Mouse (Mus musculus) limb, embryonic 15.5 days (tissue): ENCODE data around the gene Vmn1r197. TPM values are rescaled to one million over a fixed set of nuclear protein-coding genes. Genes with fewer than 3 reads are reported as not detected.
"Not testable (repeated sequence)": the region's sequence is repeated elsewhere in the genome, so short reads cannot be mapped to it uniquely, and the experiment has no call there.

ENCODE experiments used
- ATAC-seq: fragments of 200-750 bp; cut with Nextera tagmentation; 2 replicates; pipeline ENCODE4 v1.8.0; 2017; ENCODE audit warnings: low read depth, moderate TSS enrichment; ENCODE audit not compliant: insufficient number of reproducible peaks, low FRiP score, low TSS enrichment
- H3K27ac ChIP-seq: fragments of 300-500 bp; sonication (generic); 2 replicates; pipeline ENCODE4 v1.5.1; 2015; ENCODE audit warnings: moderate library complexity, mild to moderate bottlenecking, inconsistent platforms
- H3K27me3 ChIP-seq: fragments of 300-500 bp; sonication (generic); 2 replicates; pipeline ENCODE4 v1.6.1; 2015; ENCODE audit warnings: inconsistent platforms
- H3K36me3 ChIP-seq: fragments of 300-500 bp; sonication (generic); 2 replicates; pipeline ENCODE4 v1.6.1; 2015; ENCODE audit warnings: inconsistent platforms
- H3K4me1 ChIP-seq: fragments of 300-500 bp; sonication (generic); 2 replicates; pipeline ENCODE4 v1.6.1; 2015; ENCODE audit warnings: inconsistent platforms
- H3K4me2 ChIP-seq: fragments of 300-500 bp; sonication (generic); 2 replicates; pipeline ENCODE4 v1.6.1; 2015; ENCODE audit warnings: mild to moderate bottlenecking, inconsistent platforms
- H3K4me3 ChIP-seq: fragments of 300-500 bp; sonication (generic); 2 replicates; pipeline ENCODE4 v1.5.1; 2015; ENCODE audit warnings: mild to moderate bottlenecking, inconsistent platforms
- H3K9ac ChIP-seq: fragments of 300-500 bp; sonication (generic); 2 replicates; pipeline ENCODE4 v1.6.1; 2015; ENCODE audit warnings: inconsistent platforms
- H3K9me3 ChIP-seq: fragments of 300-500 bp; sonication (generic); 2 replicates; pipeline ENCODE4 v1.6.1; 2016; ENCODE audit warnings: inconsistent platforms
- WGBS: fragments of 180-500 bp; shearing (Covaris S2); methylation state at CpG from one replicate; pipeline ENCODE4 v1.1.7; 2015; 5-methylcytosine and 5-hydroxymethylcytosine counted together
- polyA plus RNA-seq: library from polyadenylated mRNA; unstranded; fragments of >200 nt; fragmentation: Nextera tagmentation; extraction: Ambion mirVana; gene quantifications from 2 replicates; pipeline ENCODE4 v1.2.1, GENCODE M21; 2015

The Vmn1r197 gene
- polyA plus RNA-seq: not detected in 2 replicates

- Histone ChIP-seq H3K9me3 (no peaks in the 10 kb centered on the region), H3K36me3 (no peaks in the 10 kb centered on the region), H3K27ac (no peak within 1 kb of the TSS), H3K4me1 (no peaks in the 10 kb centered on the region), H3K9ac (no peak within 1 kb of the TSS), H3K27me3 (no peaks in the 10 kb centered on the region), H3K4me3 (no peak within 1 kb of the TSS), H3K4me2 (no peak within 1 kb of the TSS)
- no peak for ATAC-seq
Observed at GRCm38 (mm10) chr13:22324289-22324688, at the start of gene Vmn1r197. Vmn1r197 (plus strand) TSS chr13:22324589.

- H3K9ac ChIP-seq: no peak overlapping the region
- 77% methylated on average over 2 of the region's 2 CpGs for WGBS
- H3K4me2 ChIP-seq: no peak overlapping the region
- no peaks in the 10 kb centered on the region for H3K36me3 ChIP-seq
- H3K27ac ChIP-seq: no peak overlapping the region
- ATAC-seq: no peak
- H3K4me3 ChIP-seq: no peak overlapping the region
- H3K9me3 ChIP-seq: no peaks in the 10 kb centered on the region
- no peaks in the 10 kb centered on the region for H3K27me3 ChIP-seq
- no peaks in the 10 kb centered on the region for H3K4me1 ChIP-seq
Observed at GRCm38 (mm10) chr13:22284578-22284977, 39.8 kb upstream of the Vmn1r197 start.

DNA sequence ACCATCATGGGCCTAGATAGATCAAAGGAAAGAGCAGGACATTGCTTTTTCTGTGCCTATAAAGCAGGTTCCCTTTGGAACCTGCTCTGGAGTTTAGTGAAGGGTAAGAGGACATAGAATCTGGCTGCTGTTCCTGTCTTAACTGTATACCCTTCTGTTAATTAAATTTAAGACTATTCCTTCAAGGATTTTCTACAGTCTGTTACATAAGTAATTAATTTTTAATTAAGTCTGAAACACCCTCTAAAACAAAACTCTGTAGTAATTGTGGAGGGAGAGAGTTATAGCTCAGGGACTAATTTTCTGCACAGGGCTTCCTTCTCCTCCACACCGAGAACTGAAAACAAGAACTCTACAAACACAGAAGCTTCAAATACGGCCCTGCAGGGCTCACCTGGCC, 34.8 kb upstream of the Vmn1r197 start, which contains the start of gene Vmn1r196:
Vmn1r196 (plus strand) TSS at position 301 of the 400 bp plus-strand sequence.
- H3K9me3 ChIP-seq: no peaks in the 10 kb centered on the region
- H3K27ac ChIP-seq: no peak within 1 kb of the TSS
- no peak within 1 kb of the TSS for H3K4me2 ChIP-seq
- no peaks in the 10 kb centered on the region for H3K36me3 ChIP-seq
- 68% methylated on average over 2 of the region's 2 CpGs for WGBS
- H3K4me3 ChIP-seq: no peak within 1 kb of the TSS
- H3K27me3 ChIP-seq: no peaks in the 10 kb centered on the region
- H3K9ac ChIP-seq: no peak within 1 kb of the TSS
- no peak for ATAC-seq
- no peaks in the 10 kb centered on the region for H3K4me1 ChIP-seq

DNA sequence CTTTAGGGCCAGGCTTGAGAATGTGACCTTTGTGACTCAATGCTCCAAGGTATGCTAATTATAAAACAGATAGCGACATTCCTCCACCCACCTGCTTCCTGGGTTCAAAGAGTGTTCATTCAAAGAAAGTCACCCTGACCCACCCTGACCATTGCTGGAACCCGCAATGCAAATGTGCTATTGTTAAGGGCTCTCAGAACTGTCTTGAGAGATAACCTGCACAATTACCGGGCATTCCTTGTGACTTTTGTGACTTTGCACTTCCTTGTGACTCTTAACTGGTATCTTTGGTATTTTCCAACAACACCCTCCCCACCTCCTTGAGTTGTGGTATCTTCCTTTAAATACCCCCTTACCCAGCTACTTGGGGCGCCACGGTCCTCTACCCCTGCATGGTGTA, 16.3 kb upstream of the Vmn1r197 start:
- not testable (repeated sequence) for ATAC-seq, H3K4me3 ChIP-seq, H3K9ac ChIP-seq, H3K4me1 ChIP-seq, H3K36me3 ChIP-seq, H3K27me3 ChIP-seq, H3K9me3 ChIP-seq, H3K27ac ChIP-seq, H3K4me2 ChIP-seq
- 91% methylated on average over 5 of the region's 5 CpGs for WGBS

- 72% methylated on average over 2 of the region's 2 CpGs for WGBS
- ATAC-seq: no peak
- H3K36me3 ChIP-seq: no peaks in the 10 kb centered on the region
- H3K4me2 ChIP-seq: no peak overlapping the region
- no peaks in the 10 kb centered on the region for H3K9me3 ChIP-seq
- H3K27ac ChIP-seq: no peak overlapping the region
- no peak overlapping the region for H3K4me3 ChIP-seq
- no peaks in the 10 kb centered on the region for H3K27me3 ChIP-seq
- H3K9ac ChIP-seq: no peak overlapping the region
- no peaks in the 10 kb centered on the region for H3K4me1 ChIP-seq
Observed at GRCm38 (mm10) chr13:22315361-22315760, 9.0 kb upstream of the Vmn1r197 start.

GRCm38 (mm10) chr13:22317366-22317765, 7.0 kb upstream of the Vmn1r197 start:
- no peak for ATAC-seq
- no peak overlapping the region for H3K4me2 ChIP-seq
- H3K4me3 ChIP-seq: no peak overlapping the region
- WGBS: 69% methylated on average over 2 of the region's 2 CpGs
- H3K9ac ChIP-seq: no peak overlapping the region
- H3K4me1 ChIP-seq: no peaks in the 10 kb centered on the region
- no peak overlapping the region for H3K27ac ChIP-seq
- H3K27me3 ChIP-seq: no peaks in the 10 kb centered on the region
- no peaks in the 10 kb centered on the region for H3K36me3 ChIP-seq
- no peaks in the 10 kb centered on the region for H3K9me3 ChIP-seq

DNA sequence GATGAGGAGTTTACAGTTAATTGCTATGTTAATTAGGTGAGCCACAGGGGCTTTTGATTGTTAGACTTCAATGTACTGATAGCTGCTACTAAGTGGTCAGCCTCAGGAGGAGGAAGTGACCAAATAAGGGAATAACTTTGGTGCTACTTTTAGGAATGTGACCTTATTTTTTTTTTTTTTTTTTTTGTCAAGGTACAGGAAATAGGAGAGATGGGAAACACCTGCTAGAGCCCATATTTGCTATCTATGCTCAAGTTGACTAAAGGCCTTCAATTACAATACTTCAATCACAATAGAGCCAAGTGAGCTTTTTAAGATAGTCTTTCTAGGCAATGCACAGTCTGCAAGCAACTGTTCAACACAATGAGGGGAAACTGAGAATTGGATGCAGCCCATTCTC, 4.3 kb upstream of the Vmn1r197 start:
- H3K9ac ChIP-seq: no peak overlapping the region

GRCm38 (mm10) chr13:22333269-22333668, 8.9 kb downstream of the Vmn1r197 start:
- H3K4me2 ChIP-seq: no peak overlapping the region
- ATAC-seq: no peak
- no peaks in the 10 kb centered on the region for H3K36me3 ChIP-seq
- no peaks in the 10 kb centered on the region for H3K27me3 ChIP-seq
- H3K9ac ChIP-seq: no peak overlapping the region
- H3K4me1 ChIP-seq: no peaks in the 10 kb centered on the region
- no peak overlapping the region for H3K4me3 ChIP-seq
- 76% methylated on average over 2 of the region's 2 CpGs for WGBS
- H3K9me3 ChIP-seq: no peaks in the 10 kb centered on the region
- H3K27ac ChIP-seq: no peak overlapping the region

More for the DNA sequence above, 4.3 kb upstream of the Vmn1r197 start:
- ATAC-seq: no peak
- Histone ChIP-seq H3K27me3 (no peaks in the 10 kb centered on the region), H3K27ac (no peak overlapping the region), H3K36me3 (no peaks in the 10 kb centered on the region), H3K4me1 (no peaks in the 10 kb centered on the region), H3K9me3 (no peaks in the 10 kb centered on the region), H3K4me3 (no peak overlapping the region), H3K4me2 (no peak overlapping the region)

- 84% methylated on average over 1 of the region's 1 CpGs for WGBS
- Histone ChIP-seq H3K9ac (no peak overlapping the region), H3K36me3 (no peaks in the 10 kb centered on the region)
Observed at GRCm38 (mm10) chr13:22335565-22335964, 11.2 kb downstream of the Vmn1r197 start.

DNA sequence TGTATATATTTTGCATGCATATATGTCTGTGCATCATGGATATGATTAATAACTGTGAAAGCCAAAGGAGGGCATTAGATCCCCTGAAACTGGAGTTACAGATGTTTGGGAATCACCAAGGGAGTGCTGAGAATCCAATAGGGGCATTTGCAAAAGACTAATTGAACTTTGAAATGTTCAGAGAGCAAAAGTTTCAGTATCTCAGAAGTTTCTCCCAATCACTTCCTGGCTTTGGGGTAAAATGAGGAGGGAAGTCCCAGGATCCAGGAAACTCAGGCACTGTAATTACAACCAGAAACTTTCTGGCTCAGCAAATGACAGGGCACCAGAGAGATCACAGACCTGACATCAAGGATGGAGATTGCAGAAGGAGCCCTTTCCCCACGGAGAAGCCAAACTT, 25.7 kb downstream of the Vmn1r197 start, which contains the start of gene Vmn1r198:
Vmn1r198 (plus strand) TSS at position 301 of the 400 bp plus-strand sequence.
- Histone ChIP-seq H3K9ac (no peak within 1 kb of the TSS), H3K27ac (no peak within 1 kb of the TSS), H3K4me1 (no peaks in the 10 kb centered on the region), H3K9me3 (no peaks in the 10 kb centered on the region), H3K4me3 (no peak within 1 kb of the TSS), H3K4me2 (no peak within 1 kb of the TSS), H3K27me3 (no peaks in the 10 kb centered on the region), H3K36me3 (no peaks in the 10 kb centered on the region)
- 17% methylated on average over 1 of the region's 1 CpGs for WGBS
- no peak for ATAC-seq

More at GRCm38 (mm10) chr13:22335565-22335964, 11.2 kb downstream of the Vmn1r197 start:
- no peak overlapping the region for H3K4me2 ChIP-seq
- H3K4me1 ChIP-seq: no peaks in the 10 kb centered on the region
- H3K4me3 ChIP-seq: no peak overlapping the region
- no peaks in the 10 kb centered on the region for H3K27me3 ChIP-seq
- H3K27ac ChIP-seq: no peak overlapping the region
- no peaks in the 10 kb centered on the region for H3K9me3 ChIP-seq
- ATAC-seq: no peak

GRCm38 (mm10) chr13:22350813-22351212, 26.4 kb downstream of the Vmn1r197 start:
- Histone ChIP-seq H3K4me2 (no peak overlapping the region), H3K27me3 (no peaks in the 10 kb centered on the region), H3K36me3 (no peaks in the 10 kb centered on the region), H3K9ac (no peak overlapping the region), H3K4me1 (no peaks in the 10 kb centered on the region), H3K27ac (no peak overlapping the region), H3K9me3 (no peaks in the 10 kb centered on the region), H3K4me3 (no peak overlapping the region)
- 76% methylated on average over 1 of the region's 1 CpGs for WGBS
- ATAC-seq: no peak

- Histone ChIP-seq H3K4me1 (no peaks in the 10 kb centered on the region), H3K27ac (no peak within 1 kb of the TSS), H3K9me3 (no peaks in the 10 kb centered on the region), H3K9ac (no peak within 1 kb of the TSS), H3K36me3 (no peaks in the 10 kb centered on the region), H3K4me3 (no peak within 1 kb of the TSS), H3K4me2 (no peak within 1 kb of the TSS), H3K27me3 (no peaks in the 10 kb centered on the region)
- ATAC-seq: no peak
- WGBS: 68% methylated on average over 2 of the region's 2 CpGs
Observed at GRCm38 (mm10) chr13:22379518-22379917, 55.1 kb downstream of the Vmn1r197 start, which contains the start of gene Vmn1r199. Vmn1r199 (plus strand) TSS chr13:22379818.

GRCm38 (mm10) chr13:22381128-22381527, 56.7 kb downstream of the Vmn1r197 start:
- H3K27ac ChIP-seq: peak overlapping the region; percentile 50
- H3K27me3 ChIP-seq, H3K9ac ChIP-seq, H3K9me3 ChIP-seq, H3K4me2 ChIP-seq, H3K36me3 ChIP-seq, H3K4me1 ChIP-seq, H3K4me3 ChIP-seq: not testable (repeated sequence)
- 0 out of 2 replicates have a peak, but pooled peaks have one; percentile 55 for ATAC-seq
- 53% methylated on average over 3 of the region's 3 CpGs for whole genome bisulfite sequencing
